Mouse (Mus musculus): Measurements from ENCODE around the gene H2-DMb2. TPM values are rescaled to one million over a fixed set of nuclear protein-coding genes. Genes with fewer than 3 reads are reported as not detected.

Gene H2-DMb2
- polyA plus RNA-seq, 1 experiment from 2014 or later: 0.28 TPM

Other genes with a start within 250 kb of the H2-DMb2 start
- 0.20 and 0.46 TPM in 2 replicates for gene Platr17, start 238.2 kb upstream of the H2-DMb2 start, polyA plus RNA-seq (2015; fragmentation: Nextera tagmentation; extraction: Ambion mirVana)
- gene Daxx, start 233.9 kb upstream of the H2-DMb2 start, polyA plus RNA-seq (2015; fragmentation: Nextera tagmentation; extraction: Ambion mirVana): 52.0 and 53.7 TPM in 2 replicates
- gene Tapbp, start 227.4 kb upstream of the H2-DMb2 start, polyA plus RNA-seq (2015; fragmentation: Nextera tagmentation; extraction: Ambion mirVana): 29.2 and 32.6 TPM in 2 replicates
- gene Zbtb22, start 227.4 kb upstream of the H2-DMb2 start, polyA plus RNA-seq (2015; fragmentation: Nextera tagmentation; extraction: Ambion mirVana): 16.2 and 17.2 TPM in 2 replicates
- 52.7 and 58.8 TPM in 2 replicates for gene Rgl2, start 213.8 kb upstream of the H2-DMb2 start, polyA plus RNA-seq (2015; fragmentation: Nextera tagmentation; extraction: Ambion mirVana)
- 183 and 189 TPM in 2 replicates for gene Pfdn6, start 203.0 kb upstream of the H2-DMb2 start, polyA plus RNA-seq (2015; fragmentation: Nextera tagmentation; extraction: Ambion mirVana)
- gene Wdr46, start 202.6 kb upstream of the H2-DMb2 start, polyA plus RNA-seq (2015; fragmentation: Nextera tagmentation; extraction: Ambion mirVana): 20.7 and 23.5 TPM in 2 replicates
- gene B3galt4, start 191.8 kb upstream of the H2-DMb2 start, polyA plus RNA-seq (2015; fragmentation: Nextera tagmentation; extraction: Ambion mirVana): 13.3 and 16.1 TPM in 2 replicates
- 75.4 and 80.7 TPM in 2 replicates for gene Vps52, start 187.5 kb upstream of the H2-DMb2 start, polyA plus RNA-seq (2015; fragmentation: Nextera tagmentation; extraction: Ambion mirVana)
- 695 and 697 TPM in 2 replicates for gene Rps18, start 187.3 kb upstream of the H2-DMb2 start, polyA plus RNA-seq (2015; fragmentation: Nextera tagmentation; extraction: Ambion mirVana)
- gene H2-K1, start 143.0 kb upstream of the H2-DMb2 start, polyA plus RNA-seq (2015; fragmentation: Nextera tagmentation; extraction: Ambion mirVana): 16.6 and 18.8 TPM in 2 replicates
- 17.3 and 18.5 TPM in 2 replicates for gene Ring1, start 118.6 kb upstream of the H2-DMb2 start, polyA plus RNA-seq (2015; fragmentation: Nextera tagmentation; extraction: Ambion mirVana)
- 69.5 and 74.1 TPM in 2 replicates for gene H2-Ke6, start 115.2 kb upstream of the H2-DMb2 start, polyA plus RNA-seq (2015; fragmentation: Nextera tagmentation; extraction: Ambion mirVana)
- gene Slc39a7, start 111.6 kb upstream of the H2-DMb2 start, polyA plus RNA-seq (2015; fragmentation: Nextera tagmentation; extraction: Ambion mirVana): 180 and 186 TPM in 2 replicates
- gene Rxrb, start 111.5 kb upstream of the H2-DMb2 start, polyA plus RNA-seq (2015; fragmentation: Nextera tagmentation; extraction: Ambion mirVana): 53.3 and 54.1 TPM in 2 replicates
- gene Col11a2, start 103.9 kb upstream of the H2-DMb2 start, polyA plus RNA-seq (2015; fragmentation: Nextera tagmentation; extraction: Ambion mirVana): 4.7 and 6.7 TPM in 2 replicates
- 0.14 TPM in 1 of 2 replicates, not detected in the other for gene H2-Oa, start 51.0 kb upstream of the H2-DMb2 start, polyA plus RNA-seq (2015; fragmentation: Nextera tagmentation; extraction: Ambion mirVana)
- 20.5 and 20.9 TPM in 2 replicates for gene H2-DMa, start 23.8 kb upstream of the H2-DMb2 start, polyA plus RNA-seq (2015; fragmentation: Nextera tagmentation; extraction: Ambion mirVana)
- 98.5 and 123 TPM in 2 replicates for gene Brd2, start 20.7 kb upstream of the H2-DMb2 start, polyA plus RNA-seq (2015; fragmentation: Nextera tagmentation; extraction: Ambion mirVana)
- gene H2-DMb1, start 9.8 kb downstream of the H2-DMb2 start, polyA plus RNA-seq (2015; fragmentation: Nextera tagmentation; extraction: Ambion mirVana): 0.68 and 1.5 TPM in 2 replicates
- 4.6 and 6.1 TPM in 2 replicates for gene Tap1, start 44.2 kb downstream of the H2-DMb2 start, polyA plus RNA-seq (2015; fragmentation: Nextera tagmentation; extraction: Ambion mirVana)
- 1.8 and 2.2 TPM in 2 replicates for gene Psmb9, start 44.5 kb downstream of the H2-DMb2 start, polyA plus RNA-seq (2015; fragmentation: Nextera tagmentation; extraction: Ambion mirVana)
- 3.0 and 4.1 TPM in 2 replicates for gene Psmb8, start 54.4 kb downstream of the H2-DMb2 start, polyA plus RNA-seq (2015; fragmentation: Nextera tagmentation; extraction: Ambion mirVana)
- gene Tap2, start 60.2 kb downstream of the H2-DMb2 start, polyA plus RNA-seq (2015; fragmentation: Nextera tagmentation; extraction: Ambion mirVana): 2.9 and 3.2 TPM in 2 replicates
- 0.16 and 0.33 TPM in 2 replicates for gene H2-Ob, start 95.6 kb downstream of the H2-DMb2 start, polyA plus RNA-seq (2015; fragmentation: Nextera tagmentation; extraction: Ambion mirVana)
- gene H2-Ab1, start 114.4 kb downstream of the H2-DMb2 start, polyA plus RNA-seq (2015; fragmentation: Nextera tagmentation; extraction: Ambion mirVana): 1.7 and 2.3 TPM in 2 replicates
- gene H2-Aa, start 144.5 kb downstream of the H2-DMb2 start, polyA plus RNA-seq (2015; fragmentation: Nextera tagmentation; extraction: Ambion mirVana): 0.59 and 0.80 TPM in 2 replicates
- 3.5 and 4.3 TPM in 2 replicates for gene H2-Eb1, start 162.6 kb downstream of the H2-DMb2 start, polyA plus RNA-seq (2015; fragmentation: Nextera tagmentation; extraction: Ambion mirVana)
- 0.25 and 0.31 TPM in 2 replicates for gene H2-Eb2, start 182.4 kb downstream of the H2-DMb2 start, polyA plus RNA-seq (2015; fragmentation: Nextera tagmentation; extraction: Ambion mirVana)
- not detected in 2 replicates for gene Btnl2, start 211.5 kb downstream of the H2-DMb2 start, polyA plus RNA-seq (2015; fragmentation: Nextera tagmentation; extraction: Ambion mirVana)
- not detected in 2 replicates for gene Btnl1, start 233.8 kb downstream of the H2-DMb2 start, polyA plus RNA-seq (2015; fragmentation: Nextera tagmentation; extraction: Ambion mirVana)

Measured in hindbrain, embryonic 16.5 days (tissue).